Mouse (Mus musculus): ENCODE data around the gene Ensa. TPM values are rescaled to one million over a fixed set of nuclear protein-coding genes. Genes with fewer than 3 reads are reported as not detected.

The Ensa gene
- polyA plus RNA-seq, 1 experiment from 2014 or later, result 118 TPM

DNA sequence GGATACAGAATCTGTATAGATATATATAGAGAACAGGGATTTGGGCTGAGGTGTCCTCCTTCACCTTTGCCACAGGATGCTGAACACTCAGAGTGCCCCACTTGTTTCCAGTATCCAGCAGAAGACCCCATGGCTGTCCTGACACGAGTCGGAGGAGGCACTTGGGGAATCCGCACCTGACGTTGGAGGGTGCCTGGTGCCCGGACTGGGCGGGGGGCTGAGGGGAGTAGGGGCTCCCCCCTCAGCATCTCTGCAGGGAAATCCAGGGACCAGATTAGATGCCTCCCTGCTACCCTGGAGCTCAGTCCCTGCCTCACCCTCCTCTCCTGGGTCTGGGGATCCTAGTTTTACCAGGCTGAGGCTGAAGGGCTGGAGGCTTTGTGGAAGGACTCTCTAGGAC, 55.9 kb downstream of the Ensa start:
- no peaks in the 10 kb centered on the region; the same call in 1 of the 2 replicates for H3K4me1 ChIP-seq (ENCODE audit: control insufficient read depth, insufficient read depth, low read depth, low read length)
- no peak overlapping the region; the same call in 1 of the 2 replicates for H3K9ac ChIP-seq (ENCODE audit: low read depth, low read length)
- whole genome bisulfite sequencing, result 86% methylated on average over 6 of the region's 6 CpGs

GRCm38 (mm10) chr3:95681365-95681764, 56.6 kb downstream of the Ensa start:
- H3K36me3 ChIP-seq (ENCODE audit: control insufficient read depth, insufficient read depth, low read length), result no peaks in the 10 kb centered on the region
- no peak overlapping the region for H3K4me2 ChIP-seq (ENCODE audit: low read length)
- H3K9me3 ChIP-seq (ENCODE audit: control insufficient read depth, low read length), result no peaks in the 10 kb centered on the region
- ATAC-seq, result no peak
- H3K27me3 ChIP-seq (replicated peaks; ENCODE audit: control insufficient read depth, insufficient read depth, low read length), result no peaks in the 10 kb centered on the region
- no peaks in the 10 kb centered on the region for H3K4me1 ChIP-seq (ENCODE audit: control insufficient read depth, insufficient read depth, low read depth, low read length)
- no peak overlapping the region for H3K4me3 ChIP-seq (ENCODE audit: low read length)
- WGBS, result 66% methylated on average over 11 of the region's 11 CpGs
- H3K27ac ChIP-seq (ENCODE audit: low read depth, low read length), result no peak overlapping the region
- H3K9ac ChIP-seq (ENCODE audit: low read depth, low read length), result no peak overlapping the region

More for the DNA sequence above, 55.9 kb downstream of the Ensa start:
- Histone ChIP-seq H3K27me3 (replicated peaks; ENCODE audit: control insufficient read depth, insufficient read depth, low read length) (no peaks in the 10 kb centered on the region), H3K27ac (ENCODE audit: low read depth, low read length) (no peak overlapping the region), H3K4me3 (ENCODE audit: low read length) (no peak overlapping the region), H3K9me3 (ENCODE audit: control insufficient read depth, low read length) (no peaks in the 10 kb centered on the region), H3K4me2 (ENCODE audit: low read length) (no peak overlapping the region), H3K36me3 (ENCODE audit: control insufficient read depth, insufficient read depth, low read length) (no peaks in the 10 kb centered on the region)
- ATAC-seq, result no peak

Other genes starting within 250 kb of the Ensa start
- gene 4930558C23Rik, start 222.2 kb upstream of the Ensa start, polyA plus RNA-seq (2015; fragmentation: Nextera tagmentation; extraction: Ambion mirVana), result not detected in 2 replicates
- gene Arnt, start 190.6 kb upstream of the Ensa start, polyA plus RNA-seq (2015; fragmentation: Nextera tagmentation; extraction: Ambion mirVana), result 15.0 and 17.8 TPM in 2 replicates
- 8.4 and 10.0 TPM in 2 replicates for gene Ctsk, start 125.7 kb upstream of the Ensa start, polyA plus RNA-seq (2015; fragmentation: Nextera tagmentation; extraction: Ambion mirVana)
- 11.6 and 16.3 TPM in 2 replicates for gene Ctss, start 98.2 kb upstream of the Ensa start, polyA plus RNA-seq (2015; fragmentation: Nextera tagmentation; extraction: Ambion mirVana)
- not detected in 2 replicates for gene Hormad1, start 65.3 kb upstream of the Ensa start, polyA plus RNA-seq (2015; fragmentation: Nextera tagmentation; extraction: Ambion mirVana)
- gene Golph3l, start 36.1 kb upstream of the Ensa start, polyA plus RNA-seq (2015; fragmentation: Nextera tagmentation; extraction: Ambion mirVana), result 25.6 and 28.2 TPM in 2 replicates
- 20.2 and 39.4 TPM in 2 replicates for gene Mcl1, start 33.8 kb downstream of the Ensa start, polyA plus RNA-seq (2015; fragmentation: Nextera tagmentation; extraction: Ambion mirVana)
- 1.4 and 2.4 TPM in 2 replicates for gene Adamtsl4, start 62.9 kb downstream of the Ensa start, polyA plus RNA-seq (2015; fragmentation: Nextera tagmentation; extraction: Ambion mirVana)
- gene Ecm1, start 114.6 kb downstream of the Ensa start, polyA plus RNA-seq (2015; fragmentation: Nextera tagmentation; extraction: Ambion mirVana), result 10.3 and 12.8 TPM in 2 replicates
- 50.1 and 50.8 TPM in 2 replicates for gene Tars2, start 135.2 kb downstream of the Ensa start, polyA plus RNA-seq (2015; fragmentation: Nextera tagmentation; extraction: Ambion mirVana)
- 17.6 and 18.7 TPM in 2 replicates for gene Rprd2, start 193.9 kb downstream of the Ensa start, polyA plus RNA-seq (2015; fragmentation: Nextera tagmentation; extraction: Ambion mirVana)
- 30.8 and 35.6 TPM in 2 replicates for gene Prpf3, start 230.9 kb downstream of the Ensa start, polyA plus RNA-seq (2015; fragmentation: Nextera tagmentation; extraction: Ambion mirVana)
- 251 and 276 TPM in 2 replicates for gene Mrps21, start 246.5 kb downstream of the Ensa start, polyA plus RNA-seq (2015; fragmentation: Nextera tagmentation; extraction: Ambion mirVana)